Mouse (Mus musculus): ENCODE results near the gene Gm10563.
"Not testable (repeated sequence)": the region's sequence is repeated elsewhere in the genome, so short reads cannot be mapped to it uniquely, and the experiment has no call there.

The Gm10563 gene

GRCm38 (mm10) chr4:155645308-155645707 is at the start of gene Gm10563:
TSS of gene Gm10563 (minus strand) at chr4:155645408.
- DNase-seq (ENCODE audit: low spot score): not testable (repeated sequence)

GRCm38 (mm10) chr4:155694482-155695401 is 49.5 kb upstream of the Gm10563 start:
- peak; percentile 46 for DNase-seq (ENCODE audit: low spot score)

- no peak for DNase-seq (ENCODE audit: low spot score)
Measured at GRCm38 (mm10) chr4:155694111-155694481, 48.9 kb upstream of the Gm10563 start, which contains the start of gene Fndc10. TSS of gene Fndc10 (plus strand) at chr4:155694342.

GRCm38 (mm10) chr4:155692421-155692820 is 47.2 kb upstream of the Gm10563 start:
- DNase-seq (ENCODE audit: low spot score): no peak

GRCm38 (mm10) chr4:155690571-155691375 is 45.6 kb upstream of the Gm10563 start:
- DNase-seq (ENCODE audit: low spot score): no peak

- not testable (repeated sequence) for DNase-seq (ENCODE audit: low spot score)
Measured at GRCm38 (mm10) chr4:155687764-155688163, 42.6 kb upstream of the Gm10563 start.

GRCm38 (mm10) chr4:155683670-155684277 is 38.6 kb upstream of the Gm10563 start:
- DNase-seq (ENCODE audit: low spot score): not testable (repeated sequence)

- DNase-seq (ENCODE audit: low spot score): no peak
Measured at GRCm38 (mm10) chr4:155675991-155676390, 30.8 kb upstream of the Gm10563 start.

GRCm38 (mm10) chr4:155672082-155672481 is 26.9 kb upstream of the Gm10563 start:
- DNase-seq (ENCODE audit: low spot score): no peak

- not testable (repeated sequence) for DNase-seq (ENCODE audit: low spot score)
Measured at GRCm38 (mm10) chr4:155670236-155670635, 25.0 kb upstream of the Gm10563 start.

- no peak for DNase-seq (ENCODE audit: low spot score)
Measured at GRCm38 (mm10) chr4:155669598-155670075, 24.4 kb upstream of the Gm10563 start.

- peak; percentile 93 for DNase-seq (ENCODE audit: low spot score)
Measured at GRCm38 (mm10) chr4:155668689-155669597, 23.7 kb upstream of the Gm10563 start, which contains the start of gene Mib2. TSS of gene Mib2 (minus strand) at chr4:155669198.

- no peak for DNase-seq (ENCODE audit: low spot score)
Measured at GRCm38 (mm10) chr4:155666903-155667302, 21.7 kb upstream of the Gm10563 start.

- no peak for DNase-seq (ENCODE audit: low spot score)
Measured at GRCm38 (mm10) chr4:155660641-155661040, 15.4 kb upstream of the Gm10563 start.

- no peak for DNase-seq (ENCODE audit: low spot score)
Measured at GRCm38 (mm10) chr4:155658961-155659360, 13.8 kb upstream of the Gm10563 start.

GRCm38 (mm10) chr4:155656214-155656751 is 11.1 kb upstream of the Gm10563 start:
- no peak for DNase-seq (ENCODE audit: low spot score)

- DNase-seq (ENCODE audit: low spot score): peak; percentile 39
Measured at GRCm38 (mm10) chr4:155654456-155655298, 9.5 kb upstream of the Gm10563 start.

- no peak for DNase-seq (ENCODE audit: low spot score)
Measured at GRCm38 (mm10) chr4:155654183-155654455, 8.9 kb upstream of the Gm10563 start.

- DNase-seq (ENCODE audit: low spot score): peak; percentile 36
Measured at GRCm38 (mm10) chr4:155653451-155654182, 8.4 kb upstream of the Gm10563 start.

All from ovary, postnatal 14 days (tissue).